Mouse (Mus musculus) limb, embryonic 11.5 days (tissue): ENCODE measurements around the gene Slc22a23. TPM values are rescaled to one million over a fixed set of nuclear protein-coding genes. Genes with fewer than 3 reads are reported as not detected.

Experiments
- ATAC-seq: fragments of 200-750 bp; cut with Nextera tagmentation; 2 replicates; pipeline ENCODE4 v1.8.0; 2017; ENCODE audit warnings: low read depth; ENCODE audit not compliant: insufficient number of reproducible peaks, low FRiP score, low TSS enrichment
- DNase-seq: peaks from one replicate; pipeline ENCODE4 v3.0.0-alpha.2; 2015; ENCODE audit warnings: low spot score
- H3K27ac ChIP-seq: fragments of 300-500 bp; sonication (generic); replicated peaks from 2 replicates; pipeline ENCODE4 v1.5.1; 2014; ENCODE audit warnings: low read depth, mild to moderate bottlenecking, low read length
- H3K27me3 ChIP-seq: fragments of 300-500 bp; sonication (generic); 2 replicates; pipeline ENCODE4 v1.6.1; 2014; ENCODE audit warnings: mild to moderate bottlenecking, low read length, mixed read lengths; ENCODE audit not compliant: control insufficient read depth, insufficient read depth
- H3K36me3 ChIP-seq: fragments of 300-500 bp; sonication (generic); 2 replicates; pipeline ENCODE4 v1.6.1; 2014; ENCODE audit warnings: mild to moderate bottlenecking, low read length, moderate library complexity, mixed read lengths; ENCODE audit not compliant: control insufficient read depth, insufficient read depth
- H3K4me1 ChIP-seq: fragments of 300-500 bp; sonication (generic); 2 replicates; pipeline ENCODE4 v1.6.1; 2014; ENCODE audit warnings: low read length, mixed read lengths; ENCODE audit not compliant: control insufficient read depth, insufficient read depth
- H3K4me2 ChIP-seq: fragments of 300-500 bp; sonication (generic); 2 replicates; pipeline ENCODE4 v1.6.1; 2014; ENCODE audit warnings: low read depth, mild to moderate bottlenecking, moderate library complexity; ENCODE audit not compliant: severe bottlenecking
- H3K4me3 ChIP-seq: fragments of 300-500 bp; sonication (generic); 2 replicates; pipeline ENCODE4 v1.5.1; 2014; ENCODE audit warnings: low read depth, low read length
- H3K9ac ChIP-seq: fragments of 300-500 bp; sonication (generic); 2 replicates; pipeline ENCODE4 v1.6.1; 2014; ENCODE audit warnings: mild to moderate bottlenecking, low read length
- H3K9me3 ChIP-seq: fragments of 300-500 bp; sonication (generic); 2 replicates; pipeline ENCODE4 v1.6.1; 2016; ENCODE audit warnings: low read length; ENCODE audit not compliant: control insufficient read depth
- WGBS: fragments of 180-500 bp; shearing (Covaris S2); extraction: QIAGEN DNeasy Blood & Tissue Kit; methylation state at CpG from one replicate; pipeline ENCODE4 v1.1.7; 2014; 5-methylcytosine and 5-hydroxymethylcytosine counted together
- polyA plus RNA-seq: library from polyadenylated mRNA; unstranded; fragments of >200 nt; fragmentation: Nextera tagmentation; extraction: Ambion mirVana; gene quantifications from 2 replicates; pipeline ENCODE4 v1.2.1, GENCODE M21; 2014

Gene Slc22a23
- polyA plus RNA-seq, 1 experiment from 2014 or later: 3.2 TPM

GRCm38 (mm10) chr13:34301585-34301984, 43.4 kb downstream of the Slc22a23 start:
- no peak for ATAC-seq
- WGBS: 49% methylated on average over 3 of the region's 3 CpGs
- Histone ChIP-seq H3K27ac (no peak overlapping the region), H3K9ac (no peak overlapping the region), H3K4me3 (no peak overlapping the region), H3K9me3 (no peaks in the 10 kb centered on the region), H3K36me3 (no peaks in the 10 kb centered on the region), H3K27me3 (no peaks in the 10 kb centered on the region), H3K4me2 (no peak overlapping the region), H3K4me1 (0 out of 2 replicates have a peak, but pooled peaks cover 2% of the 10 kb centered on the region)
- DNase-seq: no peak

GRCm38 (mm10) chr13:34299351-34300333, 45.3 kb downstream of the Slc22a23 start:
- no peak overlapping the region for H3K27ac ChIP-seq
- ATAC-seq (peak; percentile 57; the same call in 1 of the 2 replicates), DNase-seq (peak; percentile 31)
- 0 out of 2 replicates have a peak, but pooled peaks cover 2% of the 10 kb centered on the region for H3K4me1 ChIP-seq
- H3K36me3 ChIP-seq: no peaks in the 10 kb centered on the region
- H3K4me3 ChIP-seq: no peak overlapping the region
- no peak overlapping the region for H3K4me2 ChIP-seq
- H3K27me3 ChIP-seq: no peaks in the 10 kb centered on the region
- WGBS: 68% methylated on average over 7 of the region's 7 CpGs
- no peak overlapping the region for H3K9ac ChIP-seq
- H3K9me3 ChIP-seq: no peaks in the 10 kb centered on the region

GRCm38 (mm10) chr13:34298674-34299073, 46.3 kb downstream of the Slc22a23 start:
- H3K36me3 ChIP-seq: no peaks in the 10 kb centered on the region
- no peak for ATAC-seq
- H3K4me1 ChIP-seq: 0 out of 2 replicates have a peak, but pooled peaks cover 2% of the 10 kb centered on the region
- H3K4me3 ChIP-seq: no peak overlapping the region
- H3K27ac ChIP-seq: no peak overlapping the region
- DNase-seq: no peak
- no peaks in the 10 kb centered on the region for H3K27me3 ChIP-seq
- no peaks in the 10 kb centered on the region for H3K9me3 ChIP-seq
- 96% methylated on average over 5 of the region's 5 CpGs for WGBS
- H3K9ac ChIP-seq: no peak overlapping the region
- no peak overlapping the region for H3K4me2 ChIP-seq

GRCm38 (mm10) chr13:34298061-34298460, 46.9 kb downstream of the Slc22a23 start:
- ATAC-seq (no peak), DNase-seq (no peak)
- WGBS: 92% methylated on average over 6 of the region's 6 CpGs
- no peaks in the 10 kb centered on the region for H3K27me3 ChIP-seq
- no peak overlapping the region for H3K9ac ChIP-seq
- no peak overlapping the region for H3K4me3 ChIP-seq
- no peak overlapping the region for H3K4me2 ChIP-seq
- 0 out of 2 replicates have a peak, but pooled peaks cover 2% of the 10 kb centered on the region for H3K4me1 ChIP-seq
- H3K36me3 ChIP-seq: no peaks in the 10 kb centered on the region
- H3K27ac ChIP-seq: no peak overlapping the region
- H3K9me3 ChIP-seq: no peaks in the 10 kb centered on the region

GRCm38 (mm10) chr13:34295787-34296435, 49.1 kb downstream of the Slc22a23 start:
- H3K27ac ChIP-seq: no peak overlapping the region
- no peaks in the 10 kb centered on the region for H3K9me3 ChIP-seq
- ATAC-seq: no peak
- H3K4me1 ChIP-seq: 0 out of 2 replicates have a peak, but pooled peaks cover 2% of the 10 kb centered on the region
- no peak overlapping the region for H3K9ac ChIP-seq
- WGBS: 93% methylated on average over 12 of the region's 12 CpGs
- no peak overlapping the region for H3K4me2 ChIP-seq
- no peak for DNase-seq
- no peaks in the 10 kb centered on the region for H3K36me3 ChIP-seq
- no peak overlapping the region for H3K4me3 ChIP-seq
- H3K27me3 ChIP-seq: no peaks in the 10 kb centered on the region

GRCm38 (mm10) chr13:34294212-34294611, 50.8 kb downstream of the Slc22a23 start:
- Histone ChIP-seq H3K27ac (no peak overlapping the region), H3K9me3 (no peaks in the 10 kb centered on the region), H3K4me2 (no peak overlapping the region), H3K27me3 (no peaks in the 10 kb centered on the region), H3K4me3 (no peak overlapping the region), H3K36me3 (no peaks in the 10 kb centered on the region), H3K4me1 (no peaks in the 10 kb centered on the region), H3K9ac (no peak overlapping the region)
- 80% methylated on average over 4 of the region's 4 CpGs for WGBS
- no peak for DNase-seq
- no peak for ATAC-seq

- ATAC-seq (no peak), DNase-seq (no peak)
- Histone ChIP-seq H3K27me3 (no peaks in the 10 kb centered on the region), H3K4me2 (no peak overlapping the region), H3K9ac (no peak overlapping the region), H3K9me3 (no peaks in the 10 kb centered on the region), H3K27ac (no peak overlapping the region), H3K4me1 (no peaks in the 10 kb centered on the region), H3K4me3 (no peak overlapping the region), H3K36me3 (no peaks in the 10 kb centered on the region)
- 62% methylated on average over 2 of the region's 2 CpGs for WGBS
Observed at GRCm38 (mm10) chr13:34292042-34292441, 52.9 kb downstream of the Slc22a23 start.

GRCm38 (mm10) chr13:34290346-34290745, 54.6 kb downstream of the Slc22a23 start:
- H3K4me2 ChIP-seq: no peak overlapping the region
- no peaks in the 10 kb centered on the region for H3K9me3 ChIP-seq
- H3K4me1 ChIP-seq: no peaks in the 10 kb centered on the region
- H3K9ac ChIP-seq: no peak overlapping the region
- ATAC-seq: no peak
- H3K4me3 ChIP-seq: no peak overlapping the region
- H3K27me3 ChIP-seq: no peaks in the 10 kb centered on the region
- H3K27ac ChIP-seq: no peak overlapping the region
- 85% methylated on average over 1 of the region's 1 CpGs for WGBS
- H3K36me3 ChIP-seq: no peaks in the 10 kb centered on the region
- DNase-seq: no peak
